Mouse (Mus musculus): ENCODE measurements around the gene Adgrl2.

DNA sequence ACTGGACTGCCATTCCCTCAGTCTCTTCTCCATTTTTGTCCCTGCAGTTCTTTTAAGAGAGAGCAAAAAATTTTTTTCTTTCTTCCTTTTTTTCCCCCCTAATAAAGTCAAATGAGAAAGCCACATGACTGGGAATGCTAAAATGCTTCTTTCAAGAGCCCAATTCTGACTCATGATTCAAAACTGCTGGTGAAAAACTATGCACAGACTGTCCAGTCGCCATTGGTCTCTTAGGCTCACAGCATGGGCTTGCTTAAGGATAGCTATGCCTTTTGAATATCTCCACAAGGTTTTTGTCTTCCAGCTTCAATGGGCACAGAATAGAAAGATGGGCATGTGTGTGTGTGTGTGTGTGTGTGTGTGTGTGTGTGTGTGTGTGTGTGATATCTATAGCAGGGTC lies 178.3 kb downstream of the Adgrl2 start:
- TF ChIP-seq POLR2A (IDR thresholded peaks at IDR 0.05; ENCODE audit: borderline replicate concordance, control insufficient read depth, low read depth, low read length) (no peak), CTCF (IDR thresholded peaks at IDR 0.05; ENCODE audit: control insufficient read depth, insufficient read depth, low read length) (no peak)

Data from bone marrow, adult 2 months (tissue).